In genomic region chr14:96518954-96519682, GRCm38 (mm10) we compare ENCODE assay signal across 9 mouse cellular contexts. TPM values are rescaled to one million over a fixed set of nuclear protein-coding genes. Genes with fewer than 3 reads are reported as not detected.
DNase-seq lines count a peak whose midpoint lies in the region; ATAC-seq lines count a peak whose summit lies in the region.
"Had no signal": no experiment of that assay in that cellular context is flagged by ENCODE, and none has a peak within 500 bp of the region (broad histone marks: within the 10 kb centered on the region; RNA-seq: fewer than 3 reads in every experiment).

TSS of gene Klhl1 (minus strand) at chr14:96519102.

- peak within 1 kb of the TSS; percentile 47 for H3K9ac ChIP-seq in kidney, embryonic 16.5 days (replicated peaks; ENCODE audit: low read length)
- no peak within 1 kb of the TSS for H3K9ac ChIP-seq in intestine, embryonic 14.5 days (ENCODE audit: low read length)
- peak within 1 kb of the TSS; percentile 54 for H3K9ac ChIP-seq in neural tube, embryonic 11.5 days (ENCODE audit: low read length)

- peaks cover 16% of the 10 kb centered on the region for H3K4me1 ChIP-seq in kidney, embryonic 16.5 days (ENCODE audit: insufficient read depth, low read length)
- H3K4me1 ChIP-seq in intestine, embryonic 14.5 days (replicated peaks; ENCODE audit: control insufficient read depth, insufficient read depth, low read length): 0 out of 2 replicates have a peak, but pooled peaks cover 4% of the 10 kb centered on the region
- H3K4me1 ChIP-seq in neural tube, embryonic 11.5 days (ENCODE audit: control insufficient read depth, insufficient read depth, low read length): no peaks in the 10 kb centered on the region

- no peak for DNase-seq in kidney, postnatal 14 days
- DNase-seq in embryo, embryonic 9.5 days (ENCODE audit: extremely low spot score): peak; percentile 2
- DNase-seq in intestine, embryonic 14.5 days (ENCODE audit: low spot score): no peak
- DNase-seq in neural tube, embryonic 11.5 days (ENCODE audit: low spot score): peak; percentile 40
- no peak for DNase-seq in ovary, adult 18-20 months (ENCODE audit: low spot score)
- DNase-seq in spleen, adult 18-20 months: no peak

- WGBS in kidney, embryonic 16.5 days: 34% methylated on average over 13 of the region's 13 CpGs
- 52% methylated on average over 13 of the region's 13 CpGs for WGBS in intestine, embryonic 14.5 days
- WGBS in neural tube, embryonic 11.5 days: 42% methylated on average over 13 of the region's 13 CpGs

- no peaks in the 10 kb centered on the region for H3K36me3 ChIP-seq in kidney, embryonic 16.5 days (ENCODE audit: insufficient read depth, low read length)
- no peaks in the 10 kb centered on the region for H3K36me3 ChIP-seq in intestine, embryonic 14.5 days (ENCODE audit: control insufficient read depth, insufficient read depth, low read length)
- H3K36me3 ChIP-seq in neural tube, embryonic 11.5 days (ENCODE audit: control insufficient read depth, insufficient read depth, low read length): no peaks in the 10 kb centered on the region

- peaks cover 28% of the 10 kb centered on the region for H3K27me3 ChIP-seq in kidney, embryonic 16.5 days (ENCODE audit: insufficient read depth, low read length)
- H3K27me3 ChIP-seq in intestine, embryonic 14.5 days (replicated peaks; ENCODE audit: control insufficient read depth, insufficient read depth, low read length): peaks cover 29% of the 10 kb centered on the region
- H3K27me3 ChIP-seq in neural tube, embryonic 11.5 days (ENCODE audit: control insufficient read depth, insufficient read depth, low read length): no peaks in the 10 kb centered on the region

- peak within 1 kb of the TSS; percentile 47 for H3K4me3 ChIP-seq in kidney, embryonic 16.5 days (ENCODE audit: low read length)
- peak within 1 kb of the TSS; percentile 33 for H3K4me3 ChIP-seq in intestine, embryonic 14.5 days (ENCODE audit: low read depth, low read length)
- peak within 1 kb of the TSS; percentile 48 for H3K4me3 ChIP-seq in neural tube, embryonic 11.5 days (ENCODE audit: low read depth, low read length)

- no peaks in the 10 kb centered on the region for H3K9me3 ChIP-seq in kidney, embryonic 16.5 days (ENCODE audit: low read length)
- no peaks in the 10 kb centered on the region for H3K9me3 ChIP-seq in intestine, embryonic 14.5 days (ENCODE audit: control insufficient read depth, low read length)
- no peaks in the 10 kb centered on the region for H3K9me3 ChIP-seq in neural tube, embryonic 11.5 days (ENCODE audit: control insufficient read depth, low read length)

- ATAC-seq in kidney, embryonic 16.5 days (ENCODE audit: low FRiP score, low TSS enrichment): no peak
- ATAC-seq in intestine, embryonic 14.5 days (replicated peaks; ENCODE audit: low FRiP score, low TSS enrichment, low read depth): no peak
- ATAC-seq in neural tube, embryonic 11.5 days (ENCODE audit: insufficient read depth, low FRiP score, low TSS enrichment): peak; percentile 70
- no peak for ATAC-seq in megakaryocyte progenitor cell, adult 5-6 weeks (replicated peaks; ENCODE audit: poor library complexity)

- no peak within 1 kb of the TSS for H3K27ac ChIP-seq in kidney, embryonic 16.5 days (ENCODE audit: low read length)
- no peak within 1 kb of the TSS for H3K27ac ChIP-seq in intestine, embryonic 14.5 days (ENCODE audit: low read depth)
- H3K27ac ChIP-seq in neural tube, embryonic 11.5 days (ENCODE audit: low read depth, low read length): no peak within 1 kb of the TSS

- peak within 1 kb of the TSS; percentile 81 for H3K4me2 ChIP-seq in kidney, embryonic 16.5 days (replicated peaks; ENCODE audit: low read depth, low read length)
- peak within 1 kb of the TSS; percentile 65 for H3K4me2 ChIP-seq in intestine, embryonic 14.5 days (ENCODE audit: low read length)
- H3K4me2 ChIP-seq in neural tube, embryonic 11.5 days (ENCODE audit: low read depth): peak within 1 kb of the TSS; percentile 93

RNA-seq across cellular contexts. Expression of gene Klhl1, which starts in this region (rescaled TPM):
- polyA plus RNA-seq in kidney, embryonic 16.5 days (2015; fragmentation: Nextera tagmentation; extraction: Ambion mirVana): not detected in 2 replicates
- 0.74 and 1.1 TPM in 2 replicates for polyA plus RNA-seq in intestine, embryonic 14.5 days (2014; fragmentation: Nextera tagmentation; extraction: Ambion mirVana)
- 0.49 and 0.64 TPM in 2 replicates for polyA plus RNA-seq in neural tube, embryonic 11.5 days (2014; fragmentation: Nextera tagmentation; extraction: Ambion mirVana)
- not detected in 2 replicates for total RNA-seq in megakaryocyte progenitor cell, adult 5-6 weeks (2015)
- total RNA-seq in megakaryocyte progenitor cell, adult 5-6 weeks (2017): not detected in 2 replicates
- polyA plus RNA-seq: large intestine, adult 2 months had no signal

Comparison
In these comparisons a context has a peak if more than half of its experiments do, and no peak if none do; other contexts are left out.
1. Peak in DNase-seq, ATAC-seq, H3K4me3 ChIP-seq, H3K9ac ChIP-seq and H3K4me2 ChIP-seq in neural tube, embryonic 11.5 days; RNA of the gene not detected or under 1 TPM.